Mouse (Mus musculus): Measurements from ENCODE around the gene Tlx1. TPM values are rescaled to one million over a fixed set of nuclear protein-coding genes. Genes with fewer than 3 reads are reported as not detected.
A peak's percentile ranks its signal among the peaks of the same experiment; 100 is the strongest.

The Tlx1 gene
- total RNA-seq, 2 experiments from 2014 or later, result not detected

- intact Hi-C loops (cut with DNase I; ENCODE audit: low total_unique reads), result no loop called here
- DNase-seq, result no peak
These were observed 5.3 kb downstream of the Tlx1 start for GRCm38 (mm10) chr19:45155791-45156186.

DNA sequence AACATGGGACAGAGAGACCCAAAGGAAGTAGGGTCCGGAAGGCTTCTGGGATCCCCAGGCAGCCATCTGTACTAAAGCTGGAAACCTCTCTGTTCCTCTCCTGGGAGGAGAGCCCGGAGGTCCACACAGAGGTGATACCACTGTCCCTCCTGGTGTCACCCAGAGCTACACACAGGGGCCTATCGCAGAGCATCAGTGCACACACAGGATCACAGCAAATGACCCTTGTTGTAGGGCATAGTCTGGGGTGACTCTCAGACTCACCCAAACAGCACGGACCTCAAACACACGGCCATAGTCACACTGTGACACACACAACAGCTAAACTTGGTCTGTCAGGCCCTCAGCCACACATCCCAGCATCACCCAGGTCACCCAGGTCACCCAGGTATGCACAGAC is 5.9 kb downstream of the Tlx1 start:
- intact Hi-C loops (cut with DNase I; ENCODE audit: low total_unique reads), result no loop called here

GRCm38 (mm10) chr19:45158201-45158600 is 7.7 kb downstream of the Tlx1 start:
- intact Hi-C loops (cut with DNase I; ENCODE audit: low total_unique reads), result no loop called here
- no peak for DNase-seq

More for the DNA sequence above, 5.9 kb downstream of the Tlx1 start:
- no peak for DNase-seq

DNA sequence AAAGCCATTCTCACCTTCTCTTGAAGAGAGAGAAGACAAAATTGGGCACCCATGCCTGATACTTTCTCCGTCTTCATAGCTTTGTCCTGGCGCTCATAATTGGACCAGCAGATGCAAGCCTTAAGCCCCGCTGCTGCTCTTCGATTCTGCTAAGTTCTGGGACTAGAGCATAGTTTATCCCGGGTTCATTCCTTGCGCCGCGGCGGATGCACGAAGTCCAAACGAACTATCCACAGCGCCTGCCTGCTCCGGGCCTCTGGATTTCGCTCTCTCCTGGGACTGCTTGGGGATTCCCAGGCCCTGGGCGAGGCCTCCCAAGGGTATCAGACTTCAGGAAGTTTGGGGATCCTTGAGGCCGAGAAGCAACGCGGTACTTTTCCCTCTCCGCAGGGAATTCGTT is 8.4 kb downstream of the Tlx1 start:
- DNase-seq, result no peak
- intact Hi-C loops (cut with DNase I; ENCODE audit: low total_unique reads), result no loop called here

DNA sequence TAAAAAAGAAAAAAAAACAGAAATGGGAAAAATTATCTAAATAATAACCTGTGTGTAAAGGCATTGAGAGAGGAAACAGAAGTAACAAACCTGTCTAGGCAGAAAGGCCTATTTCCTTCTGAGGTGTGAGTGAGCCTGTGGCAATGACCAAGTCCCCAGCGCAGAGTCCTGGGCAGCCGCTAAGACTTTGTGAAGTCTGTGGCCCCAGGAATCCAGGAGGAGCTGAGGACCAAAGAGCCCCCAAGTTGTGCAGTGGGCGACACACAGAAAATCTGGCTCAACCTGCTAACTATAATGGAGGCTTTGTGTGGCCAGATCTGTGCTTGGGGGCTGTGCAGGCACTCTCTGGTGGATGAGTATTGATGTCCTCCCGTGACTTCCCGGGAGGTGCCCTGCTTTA is 9.0 kb downstream of the Tlx1 start:
- intact Hi-C loops (cut with DNase I; ENCODE audit: low total_unique reads), result no loop called here
- DNase-seq, result no peak

DNA sequence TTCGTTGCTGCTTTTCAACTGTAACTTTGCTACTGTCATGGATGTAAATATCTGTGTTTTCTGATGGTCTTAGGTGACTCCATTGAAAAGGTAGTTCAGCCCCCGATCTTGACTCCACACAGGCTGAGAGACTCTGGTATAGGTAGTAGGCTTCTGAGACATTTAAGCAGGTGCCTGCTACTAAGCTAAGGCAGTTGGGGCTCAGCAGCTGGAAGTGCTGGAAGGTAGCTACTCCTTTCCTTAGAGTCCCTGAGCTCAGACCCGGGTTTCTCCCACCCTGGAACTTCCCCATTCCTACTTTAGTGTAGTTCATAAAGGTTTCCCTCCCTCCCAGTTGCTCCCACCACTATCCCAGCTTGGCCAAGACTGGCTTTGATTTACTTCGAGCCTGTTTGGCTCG is 9.5 kb downstream of the Tlx1 start:
- intact Hi-C loops (cut with DNase I; ENCODE audit: low total_unique reads), result loop anchor here (2.0 kb wide), 1 partner anchor 43 kb away; no protein-coding TSS in a partner anchor

DNA sequence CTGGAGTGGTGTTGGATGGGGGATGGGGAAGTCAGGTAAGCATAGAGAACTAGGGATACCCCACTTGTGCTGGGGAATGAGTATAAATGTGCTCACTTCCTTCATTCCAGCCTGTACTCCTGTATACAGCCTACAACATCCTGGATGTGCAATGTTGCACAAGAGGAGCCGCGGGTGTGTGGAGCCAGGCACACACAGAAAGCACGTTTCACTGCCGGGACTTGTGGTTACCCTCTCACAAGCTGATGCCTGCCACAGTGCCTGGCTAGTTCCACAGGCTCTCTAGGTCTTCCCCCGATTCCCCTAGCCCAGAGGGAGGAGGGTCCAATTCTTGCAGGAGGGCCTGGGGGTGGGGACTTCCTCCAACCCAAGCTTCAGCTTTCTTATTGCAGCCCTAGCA is 10.0 kb downstream of the Tlx1 start:
- DNase-seq, result no peak
- intact Hi-C loops (cut with DNase I; ENCODE audit: low total_unique reads), result loop anchor here (2.0 kb wide), 1 partner anchor 44 kb away; no protein-coding TSS in a partner anchor

More for the DNA sequence above, 9.5 kb downstream of the Tlx1 start:
- DNase-seq, result no peak

DNA sequence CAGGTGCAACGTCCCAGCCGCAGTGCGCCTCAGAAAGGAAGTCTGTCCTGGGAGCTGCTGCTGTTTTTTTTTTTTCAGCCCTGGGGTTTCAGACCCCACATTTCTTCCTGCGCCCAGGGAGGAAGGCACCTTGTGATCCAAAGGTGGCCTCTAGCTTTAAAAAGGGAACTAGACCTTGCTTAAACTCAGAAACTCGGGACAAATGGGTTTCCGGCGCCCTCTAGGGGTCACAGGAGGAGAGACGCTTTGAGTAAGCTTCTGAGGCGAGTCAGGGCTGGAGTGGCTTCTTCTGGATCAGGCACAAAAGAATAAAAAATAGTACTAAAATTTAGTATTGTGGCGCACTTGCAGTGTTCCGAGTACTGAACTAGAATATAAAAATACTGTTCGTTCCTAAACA is 10.6 kb downstream of the Tlx1 start:
- peak; percentile 62 for DNase-seq
- intact Hi-C loops (cut with DNase I; ENCODE audit: low total_unique reads), result loop anchor here (2.0 kb wide), 1 partner anchor 44 kb away; no protein-coding TSS in a partner anchor

DNA sequence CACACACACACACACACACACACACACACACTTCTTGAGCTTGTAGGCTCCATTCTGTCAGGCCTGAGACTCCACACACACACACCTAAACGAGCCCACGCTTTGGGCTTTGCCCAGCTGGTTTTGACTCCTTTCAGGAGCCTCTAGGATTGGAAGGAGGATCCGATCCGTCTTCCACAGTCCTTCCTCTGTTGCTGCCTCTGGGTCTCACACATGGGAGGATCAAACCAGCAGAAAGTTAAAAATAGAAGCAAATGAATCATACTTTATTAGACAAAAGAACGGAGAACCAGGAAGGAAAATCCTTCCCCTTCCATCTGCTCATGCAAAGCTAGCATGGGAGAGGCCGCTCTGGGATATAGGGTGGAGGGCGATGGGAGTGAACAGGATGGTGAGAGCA is 11.7 kb downstream of the Tlx1 start:
- intact Hi-C loops (cut with DNase I; ENCODE audit: low total_unique reads), result no loop called here

DNA sequence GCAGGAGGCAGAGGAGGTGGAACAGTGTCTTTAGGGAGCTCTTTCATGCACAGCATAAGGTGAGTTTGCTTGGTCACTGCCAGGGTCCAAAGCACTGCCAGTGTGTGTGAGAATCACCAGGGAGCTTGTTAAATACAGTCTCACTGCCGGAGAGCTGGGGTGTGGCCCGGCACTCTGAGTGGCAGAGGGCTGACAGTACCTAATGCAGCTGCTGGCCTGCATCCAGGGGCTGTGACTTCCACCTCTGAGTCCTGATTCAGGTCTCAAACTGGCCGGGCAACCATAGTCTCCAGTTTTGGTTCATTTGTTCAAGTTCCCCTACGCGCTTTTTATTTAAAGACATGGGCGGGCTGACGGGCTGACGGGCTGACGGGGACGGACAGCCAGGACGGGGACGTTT is 12.4 kb downstream of the Tlx1 start:
- DNase-seq, result no peak
- intact Hi-C loops (cut with DNase I; ENCODE audit: low total_unique reads), result no loop called here

More for the DNA sequence above, 11.7 kb downstream of the Tlx1 start:
- no peak for DNase-seq

GRCm38 (mm10) chr19:45170451-45170850 is 20.0 kb downstream of the Tlx1 start:
- intact Hi-C loops (cut with DNase I; ENCODE audit: low total_unique reads), result no loop called here
- no peak for DNase-seq

- intact Hi-C loops (cut with DNase I; ENCODE audit: low total_unique reads), result loop anchor here (5.0 kb wide), 1 partner anchor 37 kb away; no protein-coding TSS in a partner anchor
These were observed 24.3 kb downstream of the Tlx1 start for GRCm38 (mm10) chr19:45174803-45175202.

GRCm38 (mm10) chr19:45176269-45176668 is 25.8 kb downstream of the Tlx1 start:
- no peak for DNase-seq
- intact Hi-C loops (cut with DNase I; ENCODE audit: low total_unique reads), result loop anchor here (5.0 kb wide), 1 partner anchor 36 kb away; no protein-coding TSS in a partner anchor

More at GRCm38 (mm10) chr19:45174803-45175202, 24.3 kb downstream of the Tlx1 start:
- no peak for DNase-seq

GRCm38 (mm10) chr19:45177004-45177737 is 26.7 kb downstream of the Tlx1 start:
- DNase-seq, result peak; percentile 74
- intact Hi-C loops (cut with DNase I; ENCODE audit: low total_unique reads), result loop anchor here (5.0 kb wide), 1 partner anchor 35 kb away; no protein-coding TSS in a partner anchor

- intact Hi-C loops (cut with DNase I; ENCODE audit: low total_unique reads), result loop anchor here (5.0 kb wide), 1 partner anchor 33 kb away; no protein-coding TSS in a partner anchor
- no peak for DNase-seq
These were observed 29.0 kb downstream of the Tlx1 start for GRCm38 (mm10) chr19:45179451-45179850.

DNA sequence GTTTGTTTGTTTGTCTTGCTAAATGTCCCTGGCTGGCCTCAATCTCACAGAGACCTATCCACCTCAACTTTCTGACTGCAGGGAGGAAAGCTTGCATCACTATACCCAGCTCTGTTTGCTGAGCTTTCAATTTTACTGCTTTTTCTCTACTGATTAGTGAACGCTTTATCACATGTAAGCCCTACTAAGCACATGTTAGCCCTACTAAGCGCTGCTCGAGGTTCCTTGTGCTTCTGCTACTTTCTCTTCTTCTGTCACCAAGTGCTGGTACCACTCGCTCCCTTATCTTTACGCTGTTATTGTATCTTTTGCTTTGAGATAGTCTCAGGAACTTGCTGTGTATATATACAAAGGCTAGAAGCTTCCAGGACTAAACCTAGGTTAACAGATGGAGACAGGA is 30.0 kb downstream of the Tlx1 start:
- intact Hi-C loops (cut with DNase I; ENCODE audit: low total_unique reads), result no loop called here
- no peak for DNase-seq

DNA sequence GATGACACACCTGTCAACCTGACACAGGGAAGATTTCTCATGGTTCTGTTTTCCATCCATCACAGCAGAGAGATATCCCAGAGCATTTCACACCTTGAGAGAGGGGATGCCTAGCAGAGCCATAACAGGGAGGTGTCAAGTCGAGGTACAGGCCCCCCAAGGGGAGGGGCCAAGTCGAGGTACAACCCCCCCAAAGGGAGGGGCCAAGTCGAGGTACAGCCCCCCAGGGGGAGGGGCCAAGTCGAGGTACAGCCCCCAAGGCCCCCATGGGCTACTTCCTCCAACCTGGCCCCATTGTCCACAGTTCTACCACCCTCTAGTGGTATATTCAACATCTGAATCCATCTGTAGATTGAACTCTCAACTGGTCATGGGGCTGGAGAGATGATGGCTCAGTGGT is 44.2 kb downstream of the Tlx1 start:
- DNase-seq, result no peak
- intact Hi-C loops (cut with DNase I; ENCODE audit: low total_unique reads), result no loop called here

- DNase-seq, result no peak
- intact Hi-C loops (cut with DNase I; ENCODE audit: low total_unique reads), result no loop called here
These were observed 46.5 kb downstream of the Tlx1 start for GRCm38 (mm10) chr19:45196967-45197366.

DNA sequence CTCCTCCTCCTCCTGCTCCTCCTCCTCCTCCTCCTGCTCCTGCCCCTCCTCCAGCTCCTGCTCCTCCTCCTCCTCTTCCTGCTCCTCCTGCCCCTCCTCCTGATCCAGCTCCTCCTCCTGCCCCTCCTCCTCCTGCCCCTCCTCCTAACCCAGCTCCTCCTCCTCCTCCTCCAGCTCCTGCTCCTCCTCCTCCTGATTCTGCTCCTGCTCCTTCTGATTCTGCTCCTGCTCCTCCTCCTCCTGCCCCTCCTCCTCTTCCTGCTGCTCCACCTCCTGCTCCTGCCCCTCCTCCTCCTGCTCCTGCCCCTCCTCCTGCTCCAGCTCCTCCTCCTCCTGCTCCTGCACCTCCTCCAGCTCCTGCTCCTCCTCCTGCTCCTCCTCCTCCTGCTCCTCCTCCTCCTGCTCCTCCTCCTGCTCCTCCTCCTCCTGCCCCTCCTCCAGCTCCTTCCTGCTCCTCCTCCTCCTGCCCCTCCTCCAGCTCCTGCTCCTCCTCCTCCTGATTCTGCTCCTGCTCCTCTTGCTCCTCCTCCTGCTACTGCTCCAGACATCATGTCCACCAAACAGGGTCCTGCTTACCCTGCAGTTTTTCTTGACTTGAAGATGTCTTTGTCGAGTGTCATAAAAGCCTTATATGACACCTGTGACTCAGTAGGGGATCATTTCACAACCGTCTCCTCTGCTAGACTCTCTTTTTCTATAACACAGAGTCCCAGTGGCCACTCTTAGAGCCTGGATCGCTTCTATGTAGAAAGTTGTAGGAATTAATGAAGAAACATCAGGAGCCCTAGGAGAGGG is 55.0 kb downstream of the Tlx1 start:
- DNase-seq, result no peak
- intact Hi-C loops (cut with DNase I; ENCODE audit: low total_unique reads), result no loop called here
